Mouse (Mus musculus): ENCODE measurements around the gene Ndufa7.

GRCm38 (mm10) chr17:33784939-33785338 lies 39.4 kb upstream of the Ndufa7 start:
- TF ChIP-seq CTCF (IDR thresholded peaks at IDR 0.05; ENCODE audit: low read depth) (no peak), EP300 (IDR thresholded peaks at IDR 0.05; ENCODE audit: low read depth) (no peak)

All from liver, embryonic 14.5 days (tissue).